Mouse (Mus musculus) NIH3T3 (cell line): ENCODE measurements around the gene Mup22.
"Not testable (repeated sequence)": the region's sequence is repeated elsewhere in the genome, so short reads cannot be mapped to it uniquely, and the experiment has no call there.

ENCODE experiments used
- DNase-seq: peaks from one replicate; pipeline ENCODE4 v3.0.0-alpha.2; 2012; ENCODE audit warnings: low read depth

The Mup22 gene

GRCm38 (mm10) chr4:60821363-60821762 lies at the start of gene Mup22:
Mup22 (minus strand) TSS chr4:60821463.
- DNase-seq = not testable (repeated sequence)

- not testable (repeated sequence) for DNase-seq
Observed at GRCm38 (mm10) chr4:60840889-60841288, 19.6 kb upstream of the Mup22 start.
